Mouse (Mus musculus) bone marrow macrophage, adult 2 months (primary cell): ENCODE results near the gene Olfr1358. TPM values are rescaled to one million over a fixed set of nuclear protein-coding genes. Genes with fewer than 3 reads are reported as not detected.

Source experiments
- H3K27ac ChIP-seq: 2 replicates; pipeline ENCODE4 v1.5.1; 2012; ENCODE audit warnings: low read depth, low read length; ENCODE audit not compliant: insufficient read depth
- H3K4me1 ChIP-seq: 2 replicates; pipeline ENCODE4 v1.6.1; 2012; ENCODE audit warnings: low read length; ENCODE audit not compliant: control insufficient read depth, insufficient read depth
- H3K4me3 ChIP-seq: 2 replicates; pipeline ENCODE4 v1.5.1; 2012; ENCODE audit warnings: mild to moderate bottlenecking, low read length, moderate library complexity; ENCODE audit not compliant: insufficient read depth
- CTCF ChIP-seq: IDR thresholded peaks from 2 replicates; pipeline ENCODE4 v1.5.1; 2012; ENCODE audit warnings: low read depth, mild to moderate bottlenecking, low read length, moderate library complexity
- POLR2A ChIP-seq: IDR thresholded peaks from 2 replicates; pipeline ENCODE4 v1.6.1; 2012; ENCODE audit warnings: mild to moderate bottlenecking, low read depth, low read length, borderline replicate concordance
- polyA plus RNA-seq: library from polyadenylated mRNA; stranded (reverse); fragments of >200 nt; gene quantifications from 2 replicates; pipeline ENCODE4 v1.2.4, GENCODE M21; 2012; ENCODE audit not compliant: missing spikeins, insufficient read depth, insufficient read length

Gene Olfr1358
- polyA plus RNA-seq, 1 experiment = not detected

- H3K4me1 ChIP-seq = peaks cover 3% of the 10 kb centered on the region; the same call in 1 of the 2 replicates
- TF ChIP-seq CTCF (no peak), POLR2A (no peak)
- H3K4me3 ChIP-seq = no peak overlapping the region
- no peak overlapping the region for H3K27ac ChIP-seq
These were observed 52.5 kb downstream of the Olfr1358 start for GRCm38 (mm10) chr10:78569686-78570085.

Other genes with a start within 250 kb of the Olfr1358 start
- 36.8 and 39.8 TPM in 2 replicates for gene Agpat3, start 164.9 kb upstream of the Olfr1358 start, polyA plus RNA-seq
- 138 and 145 TPM in 2 replicates for gene Rrp1, start 104.4 kb upstream of the Olfr1358 start, polyA plus RNA-seq
- 742 and 743 TPM in 2 replicates for gene Cstb, start 91.8 kb upstream of the Olfr1358 start, polyA plus RNA-seq
- gene Pdxk, start 52.5 kb upstream of the Olfr1358 start, polyA plus RNA-seq = 112 and 121 TPM in 2 replicates
- 34.4 and 37.0 TPM in 2 replicates for gene Ilvbl, start 56.9 kb downstream of the Olfr1358 start, polyA plus RNA-seq
- gene Syde1, start 74.5 kb downstream of the Olfr1358 start, polyA plus RNA-seq = 0.28 and 0.32 TPM in 2 replicates
- not detected in 2 replicates for gene Olfr1357, start 100.6 kb downstream of the Olfr1358 start, polyA plus RNA-seq
- not detected in 2 replicates for gene Casp14, start 200.9 kb downstream of the Olfr1358 start, polyA plus RNA-seq
- gene Ccdc105, start 235.6 kb downstream of the Olfr1358 start, polyA plus RNA-seq = not detected in 2 replicates